Mouse (Mus musculus): Measurements from ENCODE around the gene Gm30191. TPM values are rescaled to one million over a fixed set of nuclear protein-coding genes. Genes with fewer than 3 reads are reported as not detected.
A peak's percentile ranks its signal among the peaks of the same experiment; 100 is the strongest.

Gene Gm30191
- polyA plus RNA-seq (2015; fragmentation: Nextera tagmentation; extraction: Ambion mirVana) = not detected in 2 replicates

- TF ChIP-seq CTCF (IDR thresholded peaks at IDR 0.05; ENCODE audit: low read depth) = no peak
- Histone ChIP-seq H3K4me1 (replicated peaks; ENCODE audit: insufficient read depth, low read length) (peaks cover 21% of the 10 kb centered on the region), H3K4me2 (ENCODE audit: low read length) (peak within 1 kb of the TSS; percentile 98), H3K36me3 (ENCODE audit: insufficient read depth, low read length) (no peaks in the 10 kb centered on the region), H3K4me3 (replicated peaks; ENCODE audit: low read depth, low read length) (peak within 1 kb of the TSS; percentile 73), H3K9ac (ENCODE audit: low read depth, low read length) (0 out of 2 replicates have a peak within 1 kb of the TSS, but pooled peaks have one; percentile 78), H3K9me3 (replicated peaks; ENCODE audit: low read length) (no peaks in the 10 kb centered on the region), H3K27me3 (ENCODE audit: insufficient read depth, low read length) (peaks cover 13% of the 10 kb centered on the region), H3K27ac (no peak within 1 kb of the TSS)
- ATAC-seq (replicated peaks; ENCODE audit: low FRiP score, low read depth) (no peak), DNase-seq (ENCODE audit: low spot score) (no peak)
- WGBS = 77% methylated on average over 7 of the region's 7 CpGs
Observed at GRCm38 (mm10) chr4:134246719-134247258, at the start of gene Gm30191. Gene Gm30191 (plus strand): TSS chr4:134246935.

- Histone ChIP-seq H3K27ac (no peak overlapping the region), H3K9ac (ENCODE audit: low read depth, low read length) (no peak overlapping the region), H3K36me3 (ENCODE audit: insufficient read depth, low read length) (no peaks in the 10 kb centered on the region), H3K4me1 (replicated peaks; ENCODE audit: insufficient read depth, low read length) (no peaks in the 10 kb centered on the region), H3K27me3 (ENCODE audit: insufficient read depth, low read length) (no peaks in the 10 kb centered on the region), H3K4me3 (replicated peaks; ENCODE audit: low read depth, low read length) (no peak overlapping the region), H3K9me3 (replicated peaks; ENCODE audit: low read length) (no peaks in the 10 kb centered on the region), H3K4me2 (ENCODE audit: low read length) (no peak overlapping the region)
- 80% methylated on average over 2 of the region's 2 CpGs for WGBS
- TF ChIP-seq CTCF (IDR thresholded peaks at IDR 0.05; ENCODE audit: low read depth) = no peak
- DNase-seq (ENCODE audit: low spot score) = no peak
- ATAC-seq (replicated peaks; ENCODE audit: low FRiP score, low read depth) = no peak
Observed at GRCm38 (mm10) chr4:134199371-134199770, 47.4 kb upstream of the Gm30191 start.

GRCm38 (mm10) chr4:134202904-134203303, 43.8 kb upstream of the Gm30191 start, which contains the start of gene Gm7534:
Gene Gm7534 (minus strand): TSS chr4:134203004.
- H3K4me3 ChIP-seq (replicated peaks; ENCODE audit: low read depth, low read length) = no peak within 1 kb of the TSS
- no peak within 1 kb of the TSS for H3K9ac ChIP-seq (ENCODE audit: low read depth, low read length)
- WGBS = 97% methylated on average over 4 of the region's 4 CpGs
- H3K4me2 ChIP-seq (ENCODE audit: low read length) = no peak within 1 kb of the TSS
- no peaks in the 10 kb centered on the region for H3K9me3 ChIP-seq (replicated peaks; ENCODE audit: low read length)
- no peaks in the 10 kb centered on the region for H3K27me3 ChIP-seq (ENCODE audit: insufficient read depth, low read length)
- no peaks in the 10 kb centered on the region for H3K36me3 ChIP-seq (ENCODE audit: insufficient read depth, low read length)
- ATAC-seq (replicated peaks; ENCODE audit: low FRiP score, low read depth) (no peak), DNase-seq (ENCODE audit: low spot score) (no peak)
- H3K27ac ChIP-seq = no peak within 1 kb of the TSS
- H3K4me1 ChIP-seq (replicated peaks; ENCODE audit: insufficient read depth, low read length) = no peaks in the 10 kb centered on the region
- TF ChIP-seq CTCF (IDR thresholded peaks at IDR 0.05; ENCODE audit: low read depth) = no peak

- Histone ChIP-seq H3K4me1 (replicated peaks; ENCODE audit: insufficient read depth, low read length) (no peaks in the 10 kb centered on the region), H3K9ac (ENCODE audit: low read depth, low read length) (no peak overlapping the region), H3K4me3 (replicated peaks; ENCODE audit: low read depth, low read length) (no peak overlapping the region), H3K36me3 (ENCODE audit: insufficient read depth, low read length) (no peaks in the 10 kb centered on the region), H3K9me3 (replicated peaks; ENCODE audit: low read length) (no peaks in the 10 kb centered on the region), H3K27ac (no peak overlapping the region), H3K27me3 (ENCODE audit: insufficient read depth, low read length) (no peaks in the 10 kb centered on the region), H3K4me2 (ENCODE audit: low read length) (no peak overlapping the region)
- no peak for TF ChIP-seq CTCF (IDR thresholded peaks at IDR 0.05; ENCODE audit: low read depth)
- no peak for ATAC-seq (replicated peaks; ENCODE audit: low FRiP score, low read depth)
- 66% methylated on average over 17 of the region's 17 CpGs for WGBS
- no peak for DNase-seq (ENCODE audit: low spot score)
Observed at GRCm38 (mm10) chr4:134203340-134203896, 43.3 kb upstream of the Gm30191 start.

- DNase-seq (ENCODE audit: low spot score) = peak; percentile 52
- Histone ChIP-seq H3K4me3 (replicated peaks; ENCODE audit: low read depth, low read length) (no peak overlapping the region), H3K27me3 (ENCODE audit: insufficient read depth, low read length) (no peaks in the 10 kb centered on the region), H3K9me3 (replicated peaks; ENCODE audit: low read length) (no peaks in the 10 kb centered on the region), H3K36me3 (ENCODE audit: insufficient read depth, low read length) (no peaks in the 10 kb centered on the region), H3K4me2 (ENCODE audit: low read length) (no peak overlapping the region), H3K27ac (no peak overlapping the region), H3K9ac (ENCODE audit: low read depth, low read length) (no peak overlapping the region), H3K4me1 (replicated peaks; ENCODE audit: insufficient read depth, low read length) (no peaks in the 10 kb centered on the region)
- 15% methylated on average over 6 of the region's 6 CpGs for WGBS
- TF ChIP-seq CTCF (IDR thresholded peaks at IDR 0.05; ENCODE audit: low read depth) = no peak
- ATAC-seq (replicated peaks; ENCODE audit: low FRiP score, low read depth) = 0 out of 2 replicates have a peak, but pooled peaks have one; percentile 29
Observed at GRCm38 (mm10) chr4:134206488-134207053, 40.2 kb upstream of the Gm30191 start.

GRCm38 (mm10) chr4:134222793-134223600, 23.7 kb upstream of the Gm30191 start:
- Histone ChIP-seq H3K27me3 (ENCODE audit: insufficient read depth, low read length) (no peaks in the 10 kb centered on the region), H3K4me3 (replicated peaks; ENCODE audit: low read depth, low read length) (no peak overlapping the region), H3K4me1 (replicated peaks; ENCODE audit: insufficient read depth, low read length) (0 out of 2 replicates have a peak, but pooled peaks cover 5% of the 10 kb centered on the region), H3K9me3 (replicated peaks; ENCODE audit: low read length) (no peaks in the 10 kb centered on the region), H3K27ac (peak overlapping the region; percentile 86), H3K4me2 (ENCODE audit: low read length) (peak overlapping the region; percentile 15; the same call in 1 of the 2 replicates), H3K36me3 (ENCODE audit: insufficient read depth, low read length) (no peaks in the 10 kb centered on the region), H3K9ac (ENCODE audit: low read depth, low read length) (no peak overlapping the region)
- no peak for TF ChIP-seq CTCF (IDR thresholded peaks at IDR 0.05; ENCODE audit: low read depth)
- WGBS = 41% methylated on average over 11 of the region's 11 CpGs
- ATAC-seq (replicated peaks; ENCODE audit: low FRiP score, low read depth) = peak; percentile 77
- DNase-seq (ENCODE audit: low spot score) = peak; percentile 56

Measured in kidney, postnatal 0 days (tissue).